Mouse (Mus musculus) heart, embryonic 11.5 days (tissue): ENCODE results near the gene Selenop. TPM values are rescaled to one million over a fixed set of nuclear protein-coding genes. Genes with fewer than 3 reads are reported as not detected.
"Not testable (repeated sequence)": the region's sequence is repeated elsewhere in the genome, so short reads cannot be mapped to it uniquely, and the experiment has no call there.

Experiments used
- ATAC-seq: fragments of 200-750 bp; cut with Nextera tagmentation; replicated peaks from 2 replicates; pipeline ENCODE4 v1.8.0; 2017; ENCODE audit warnings: moderate library complexity; ENCODE audit not compliant: insufficient number of reproducible peaks, low FRiP score, low TSS enrichment
- H3K27ac ChIP-seq: fragments of 300-500 bp; sonication (generic); 2 replicates; pipeline ENCODE4 v1.5.1; 2014; ENCODE audit warnings: mild to moderate bottlenecking, low read depth, low read length
- H3K27me3 ChIP-seq: fragments of 300-500 bp; sonication (generic); 2 replicates; pipeline ENCODE4 v1.6.1; 2014; ENCODE audit warnings: mild to moderate bottlenecking, low read length, mixed read lengths; ENCODE audit not compliant: control insufficient read depth, insufficient read depth
- H3K36me3 ChIP-seq: fragments of 300-500 bp; sonication (generic); 2 replicates; pipeline ENCODE4 v1.6.1; 2014; ENCODE audit warnings: mild to moderate bottlenecking, low read length, moderate library complexity, mixed read lengths; ENCODE audit not compliant: control insufficient read depth, insufficient read depth
- H3K4me1 ChIP-seq: fragments of 300-500 bp; sonication (generic); 2 replicates; pipeline ENCODE4 v1.6.1; 2014; ENCODE audit warnings: low read length; ENCODE audit not compliant: control insufficient read depth, insufficient read depth
- H3K4me2 ChIP-seq: fragments of 300-500 bp; sonication (generic); 2 replicates; pipeline ENCODE4 v1.6.1; 2014; ENCODE audit warnings: mild to moderate bottlenecking, moderate library complexity
- H3K4me3 ChIP-seq: fragments of 300-500 bp; sonication (generic); 2 replicates; pipeline ENCODE4 v1.5.1; 2014; ENCODE audit warnings: low read depth, low read length
- H3K9ac ChIP-seq: fragments of 300-500 bp; sonication (generic); 2 replicates; pipeline ENCODE4 v1.6.1; 2014; ENCODE audit warnings: mild to moderate bottlenecking, low read depth, low read length, moderate library complexity
- H3K9me3 ChIP-seq: fragments of 300-500 bp; sonication (generic); replicated peaks from 2 replicates; pipeline ENCODE4 v1.6.1; 2016; ENCODE audit warnings: low read length; ENCODE audit not compliant: control insufficient read depth
- WGBS: fragments of 180-500 bp; shearing (Covaris S2); extraction: QIAGEN DNeasy Blood & Tissue Kit; methylation state at CpG from one replicate; pipeline ENCODE4 v1.1.7; 2014; ENCODE audit not compliant: insufficient replicate concordance; 5-methylcytosine and 5-hydroxymethylcytosine counted together
- polyA plus RNA-seq: library from polyadenylated mRNA; unstranded; fragments of >200 nt; fragmentation: Nextera tagmentation; extraction: Ambion mirVana; gene quantifications from 2 replicates; pipeline ENCODE4 v1.2.1, GENCODE M21; 2014

The Selenop gene
- 77.8 and 83.7 TPM in 2 replicates for polyA plus RNA-seq

DNA sequence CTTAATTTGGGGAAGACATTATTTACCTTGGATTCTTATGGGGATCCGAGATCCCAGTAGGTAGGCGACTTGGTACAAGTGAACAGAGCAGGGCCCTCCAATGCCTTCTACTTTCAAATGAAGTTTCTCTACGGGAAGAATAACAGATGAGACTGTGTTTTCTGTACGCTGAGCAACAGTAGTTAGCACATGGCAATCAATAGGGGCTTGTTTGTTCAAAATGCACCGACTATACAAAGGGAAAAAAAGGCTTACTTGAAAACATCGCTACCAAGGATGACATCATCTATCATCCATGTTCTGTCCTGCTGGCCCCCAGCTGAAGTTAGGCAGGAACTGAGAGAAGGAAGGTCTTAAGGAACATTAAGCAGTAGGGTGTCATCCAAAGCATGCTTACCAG, at the start of gene Selenop:
Gene Selenop (plus strand): TSS at position 301 of the 400 bp plus-strand sequence.
- H3K4me3 ChIP-seq, result no peak within 1 kb of the TSS
- H3K27ac ChIP-seq, result no peak within 1 kb of the TSS
- WGBS, result 87% methylated on average over 6 of the region's 6 CpGs
- H3K4me1 ChIP-seq, result peaks cover 2% of the 10 kb centered on the region; the same call in 1 of the 2 replicates
- no peaks in the 10 kb centered on the region for H3K9me3 ChIP-seq
- H3K4me2 ChIP-seq, result no peak within 1 kb of the TSS
- no peak for ATAC-seq
- no peaks in the 10 kb centered on the region for H3K36me3 ChIP-seq
- H3K9ac ChIP-seq, result no peak within 1 kb of the TSS
- no peaks in the 10 kb centered on the region for H3K27me3 ChIP-seq

DNA sequence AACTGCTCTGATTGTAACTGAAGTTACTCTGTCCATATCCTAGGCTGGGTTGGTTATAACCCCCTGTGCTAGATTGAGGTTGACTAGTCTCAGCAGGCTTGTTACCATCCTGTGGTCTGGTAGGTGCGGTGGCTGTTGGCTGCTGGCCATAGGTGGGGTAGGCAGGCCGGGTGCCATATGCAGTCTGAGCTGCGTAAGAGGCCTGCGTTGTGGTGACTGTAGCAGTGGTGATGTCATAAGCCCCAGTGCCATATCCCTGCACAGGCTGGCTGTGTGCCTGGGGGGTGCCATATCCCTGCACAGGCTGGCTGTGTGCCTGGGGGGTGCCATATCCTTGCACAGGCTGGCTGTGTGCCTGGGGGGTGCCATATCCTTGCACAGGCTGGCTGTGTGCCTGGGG, 49.7 kb upstream of the Selenop start:
- H3K4me2 ChIP-seq, H3K4me1 ChIP-seq: not testable (repeated sequence)
- 85% methylated on average over 4 of the region's 4 CpGs for WGBS

DNA sequence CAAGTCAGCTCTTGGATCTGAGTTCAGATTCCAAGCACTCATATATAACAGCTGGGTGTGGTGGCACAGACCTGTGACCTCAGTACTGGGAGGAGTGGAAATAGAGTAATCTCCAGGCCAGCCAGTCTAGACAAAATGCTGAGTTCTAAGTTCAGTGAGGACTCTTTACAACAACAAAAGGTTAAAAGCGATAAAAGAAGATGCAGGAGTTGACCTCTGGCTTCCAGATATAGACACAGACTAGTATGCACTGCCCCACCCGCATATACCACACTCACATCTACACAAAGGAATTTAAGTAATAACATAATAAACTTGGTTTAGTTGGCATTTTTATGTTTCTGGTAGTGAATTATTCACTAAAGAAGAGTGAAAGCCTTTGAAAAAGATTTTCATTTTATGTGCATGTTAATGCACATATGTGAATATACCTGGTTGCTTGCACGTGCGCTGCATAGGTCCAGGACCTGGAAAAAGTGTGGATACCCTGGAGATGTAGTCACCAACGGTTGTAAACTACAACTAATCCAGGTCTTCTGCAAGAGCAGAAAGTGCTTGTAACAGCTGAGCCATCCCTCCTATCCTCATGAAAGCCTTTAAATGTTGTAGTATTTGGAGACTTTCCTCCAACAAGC, 45.4 kb upstream of the Selenop start:
- 82% methylated on average over 5 of the region's 5 CpGs for WGBS
- no peak for ATAC-seq
- H3K4me3 ChIP-seq, result no peak overlapping the region
- no peak overlapping the region for H3K4me2 ChIP-seq
- no peak overlapping the region for H3K27ac ChIP-seq
- H3K36me3 ChIP-seq, result no peaks in the 10 kb centered on the region
- H3K27me3 ChIP-seq, result no peaks in the 10 kb centered on the region
- no peak overlapping the region for H3K9ac ChIP-seq
- H3K9me3 ChIP-seq, result no peaks in the 10 kb centered on the region
- H3K4me1 ChIP-seq, result no peaks in the 10 kb centered on the region

More for the DNA sequence above, 49.7 kb upstream of the Selenop start:
- H3K9ac ChIP-seq, H3K9me3 ChIP-seq, H3K27me3 ChIP-seq, H3K4me3 ChIP-seq, ATAC-seq, H3K27ac ChIP-seq, H3K36me3 ChIP-seq: not testable (repeated sequence)

DNA sequence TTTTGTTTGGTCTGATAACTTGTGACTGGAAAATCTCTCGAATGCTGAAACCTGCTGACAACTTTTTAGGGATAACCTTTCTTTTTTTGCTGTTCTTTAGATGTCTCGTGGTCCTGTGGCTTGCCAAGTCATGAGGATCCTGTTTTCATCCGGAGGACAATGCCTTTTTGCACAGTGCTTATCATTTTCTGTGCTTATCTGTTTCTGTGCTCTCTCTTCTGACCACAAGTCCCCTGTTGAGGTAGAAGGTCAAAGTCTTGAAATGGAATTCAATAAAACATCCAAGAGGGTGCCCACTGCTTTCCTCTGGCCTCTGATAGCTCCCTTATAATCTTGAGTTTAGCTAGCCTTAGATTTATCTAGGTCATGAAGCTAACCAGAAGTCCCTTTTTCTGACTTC, 41.8 kb upstream of the Selenop start:
- H3K4me1 ChIP-seq, result no peaks in the 10 kb centered on the region
- no peak overlapping the region for H3K4me2 ChIP-seq
- WGBS, result 51% methylated on average over 3 of the region's 3 CpGs
- no peaks in the 10 kb centered on the region for H3K36me3 ChIP-seq
- H3K27me3 ChIP-seq, result no peaks in the 10 kb centered on the region
- no peak overlapping the region for H3K4me3 ChIP-seq
- H3K27ac ChIP-seq, result no peak overlapping the region
- H3K9ac ChIP-seq, result no peak overlapping the region
- ATAC-seq, result no peak
- no peaks in the 10 kb centered on the region for H3K9me3 ChIP-seq

- no peaks in the 10 kb centered on the region for H3K27me3 ChIP-seq
- no peaks in the 10 kb centered on the region for H3K9me3 ChIP-seq
- ATAC-seq, result no peak
- no peak overlapping the region for H3K4me2 ChIP-seq
- H3K4me1 ChIP-seq, result no peaks in the 10 kb centered on the region
- H3K36me3 ChIP-seq, result no peaks in the 10 kb centered on the region
- H3K4me3 ChIP-seq, result no peak overlapping the region
- H3K27ac ChIP-seq, result no peak overlapping the region
- WGBS, result 55% methylated on average over 2 of the region's 2 CpGs
- no peak overlapping the region for H3K9ac ChIP-seq
Observed at GRCm38 (mm10) chr15:3228185-3228584, 40.2 kb upstream of the Selenop start.

DNA sequence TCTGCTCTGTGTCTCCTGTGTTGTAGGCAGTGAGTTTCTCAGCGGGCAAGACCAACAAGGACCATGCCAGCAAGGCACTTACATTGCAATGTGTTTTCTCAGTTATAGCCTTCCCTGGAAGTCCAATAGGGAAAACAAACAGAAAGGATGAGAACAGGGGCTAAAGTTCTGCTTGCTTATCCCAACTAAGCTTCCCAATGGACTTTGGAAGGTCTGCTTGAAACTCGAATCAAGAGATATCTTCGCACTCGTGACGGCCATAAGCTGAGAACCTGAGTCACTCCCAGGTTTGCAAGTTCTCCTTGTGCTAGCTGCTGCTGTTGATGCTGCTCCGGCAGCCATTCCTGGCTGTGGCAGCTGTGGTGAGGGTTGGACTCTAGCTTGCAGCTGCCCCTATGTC, 39.4 kb upstream of the Selenop start:
- no peak for ATAC-seq
- Histone ChIP-seq H3K4me2 (no peak overlapping the region), H3K27ac (no peak overlapping the region), H3K4me3 (no peak overlapping the region), H3K4me1 (no peaks in the 10 kb centered on the region), H3K9ac (no peak overlapping the region), H3K9me3 (no peaks in the 10 kb centered on the region), H3K36me3 (no peaks in the 10 kb centered on the region), H3K27me3 (no peaks in the 10 kb centered on the region)
- 70% methylated on average over 6 of the region's 6 CpGs for WGBS

- Histone ChIP-seq H3K27ac (no peak overlapping the region), H3K4me1 (no peaks in the 10 kb centered on the region), H3K27me3 (no peaks in the 10 kb centered on the region), H3K9me3 (no peaks in the 10 kb centered on the region), H3K9ac (no peak overlapping the region), H3K4me2 (no peak overlapping the region), H3K4me3 (no peak overlapping the region), H3K36me3 (no peaks in the 10 kb centered on the region)
- 81% methylated on average over 4 of the region's 4 CpGs for WGBS
- ATAC-seq, result no peak
Observed at GRCm38 (mm10) chr15:3231004-3231403, 37.3 kb upstream of the Selenop start.

- H3K4me3 ChIP-seq, result no peak overlapping the region
- H3K9ac ChIP-seq, result no peak overlapping the region
- no peaks in the 10 kb centered on the region for H3K9me3 ChIP-seq
- no peak for ATAC-seq
- H3K27ac ChIP-seq, result no peak overlapping the region
- no peaks in the 10 kb centered on the region for H3K36me3 ChIP-seq
- 48% methylated on average over 9 of the region's 9 CpGs for WGBS
- no peaks in the 10 kb centered on the region for H3K27me3 ChIP-seq
- no peaks in the 10 kb centered on the region for H3K4me1 ChIP-seq
- no peak overlapping the region for H3K4me2 ChIP-seq
Observed at GRCm38 (mm10) chr15:3232168-3232835, 36.0 kb upstream of the Selenop start.
